Mouse (Mus musculus): ENCODE measurements around the gene Arhgap15.

DNA sequence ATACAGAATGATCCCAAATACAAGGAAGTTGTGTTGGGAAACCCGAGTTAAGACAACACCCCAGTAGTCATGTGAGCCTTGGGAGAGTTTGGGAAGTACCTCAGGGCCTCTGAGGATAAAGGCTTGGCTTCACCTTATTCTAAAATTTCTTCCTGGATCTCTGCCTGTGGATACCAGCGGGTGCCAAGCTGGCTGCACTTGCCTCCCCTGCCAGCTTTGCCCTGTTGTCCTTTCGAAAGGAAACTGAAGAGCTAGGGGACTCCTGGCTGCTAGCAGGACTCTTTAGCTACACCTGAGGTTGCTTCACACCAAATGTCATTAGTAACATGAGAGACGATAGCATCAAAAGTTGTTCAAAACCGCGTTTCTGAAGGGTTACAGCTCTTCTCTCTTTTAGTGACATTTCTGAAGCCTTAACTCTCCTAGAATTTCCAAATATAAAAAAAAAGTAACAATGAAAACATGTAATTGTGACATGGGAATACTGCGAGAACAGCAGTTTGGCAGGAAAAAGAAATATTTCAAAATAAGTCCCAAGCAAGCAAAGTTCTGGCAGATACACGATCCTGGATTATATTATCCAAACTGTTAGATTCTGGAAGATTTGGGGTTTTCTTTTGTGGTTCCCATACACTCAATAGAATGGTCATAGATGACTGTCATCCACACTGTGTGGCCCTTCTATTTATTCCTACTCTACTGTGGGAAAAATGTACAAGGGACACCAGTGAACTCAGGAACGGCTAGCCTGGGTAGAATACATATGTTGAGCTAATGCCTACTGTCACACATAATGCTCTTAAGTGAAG lies 364.6 kb downstream of the Arhgap15 start:
- TF ChIP-seq POLR2A (IDR thresholded peaks at IDR 0.05; ENCODE audit: borderline replicate concordance, low read depth, low read length) (no peak), CTCF (IDR thresholded peaks at IDR 0.05; ENCODE audit: low read depth, low read length) (no peak)

Measured in bone marrow macrophage, adult 2 months (primary cell).